Mouse (Mus musculus): ENCODE measurements around the gene Trarg1. TPM values are rescaled to one million over a fixed set of nuclear protein-coding genes. Genes with fewer than 3 reads are reported as not detected.

The Trarg1 gene
- polyA plus RNA-seq, 1 experiment from 2014 or later = 0.08 TPM

DNA sequence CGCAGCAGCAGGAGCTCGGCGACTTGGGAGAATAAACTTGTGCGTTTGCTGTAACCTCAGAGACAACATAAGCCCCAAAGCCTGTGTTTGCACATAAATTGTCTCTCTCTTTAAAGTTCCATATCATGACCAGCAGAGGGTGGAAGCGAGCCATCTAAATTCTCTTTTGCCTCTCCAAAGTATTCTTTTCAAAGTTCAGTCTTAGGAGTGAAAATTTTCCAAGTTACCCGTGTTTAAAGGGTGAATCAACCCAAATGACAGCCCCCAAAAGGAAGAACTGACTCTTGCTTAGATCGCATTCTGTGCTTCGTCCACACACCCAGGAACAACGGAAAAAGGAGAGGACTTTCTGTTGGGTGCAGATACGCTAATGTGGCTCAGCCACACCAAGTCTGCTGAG lies 24.5 kb upstream of the Trarg1 start:
- no peaks in the 10 kb centered on the region for H3K4me1 ChIP-seq (ENCODE audit: insufficient read depth)
- ATAC-seq (no peak), DNase-seq (peak; percentile 39)
- H3K4me2 ChIP-seq (ENCODE audit: low read depth, low read length) = peak overlapping the region; percentile 30; the same call in 1 of the 2 replicates
- H3K9ac ChIP-seq (replicated peaks) = no peak overlapping the region
- H3K27me3 ChIP-seq (ENCODE audit: insufficient read depth, low read length) = no peaks in the 10 kb centered on the region
- H3K4me3 ChIP-seq (ENCODE audit: low read depth, low read length) = no peak overlapping the region
- TF ChIP-seq CTCF (IDR thresholded peaks at IDR 0.05; ENCODE audit: low read depth) = peak; percentile 64
- TF ChIP-seq EP300 (IDR thresholded peaks at IDR 0.05; ENCODE audit: low read depth) = no peak
- no peaks in the 10 kb centered on the region for H3K36me3 ChIP-seq (replicated peaks; ENCODE audit: insufficient read depth, low read length)
- WGBS (ENCODE audit: insufficient replicate concordance) = 8% methylated on average over 10 of the region's 10 CpGs
- H3K27ac ChIP-seq (ENCODE audit: low read depth) = no peak overlapping the region
- H3K9me3 ChIP-seq (ENCODE audit: low read length) = no peaks in the 10 kb centered on the region

DNA sequence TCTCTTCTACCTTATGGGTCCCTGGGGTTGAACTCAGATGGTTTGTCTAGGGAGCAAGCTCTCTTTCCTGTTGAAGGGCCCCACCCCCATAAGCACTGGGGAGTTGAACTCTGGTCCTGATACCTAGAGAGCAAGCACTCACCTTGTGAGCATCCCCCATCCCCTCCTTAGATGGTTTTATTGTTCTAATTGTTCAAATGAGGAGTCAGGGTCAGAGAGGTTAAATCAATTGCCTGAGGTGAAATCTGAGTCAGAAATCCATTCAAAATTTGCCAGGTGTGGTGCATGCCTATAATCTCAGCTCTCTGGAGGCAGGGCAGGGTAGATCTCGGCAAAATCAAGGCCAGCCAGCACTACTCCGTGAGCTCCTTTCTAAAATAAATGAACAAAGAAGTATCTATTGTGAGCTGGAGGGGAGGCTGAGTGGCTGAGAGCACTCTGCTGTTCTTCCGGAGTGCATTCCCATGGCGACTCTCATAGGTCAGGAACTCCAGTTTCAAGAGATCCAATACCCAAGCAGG lies 22.1 kb upstream of the Trarg1 start:
- H3K36me3 ChIP-seq (replicated peaks; ENCODE audit: insufficient read depth, low read length) = no peaks in the 10 kb centered on the region
- 69% methylated on average over 4 of the region's 4 CpGs for WGBS (ENCODE audit: insufficient replicate concordance)
- H3K4me1 ChIP-seq (ENCODE audit: insufficient read depth) = no peaks in the 10 kb centered on the region
- no peak overlapping the region for H3K4me2 ChIP-seq (ENCODE audit: low read depth, low read length)
- H3K4me3 ChIP-seq (ENCODE audit: low read depth, low read length) = no peak overlapping the region
- H3K9me3 ChIP-seq (ENCODE audit: low read length) = no peaks in the 10 kb centered on the region
- H3K9ac ChIP-seq (replicated peaks) = no peak overlapping the region
- H3K27ac ChIP-seq (ENCODE audit: low read depth) = no peak overlapping the region
- ATAC-seq (no peak), DNase-seq (no peak)
- no peaks in the 10 kb centered on the region for H3K27me3 ChIP-seq (ENCODE audit: insufficient read depth, low read length)
- TF ChIP-seq CTCF (IDR thresholded peaks at IDR 0.05; ENCODE audit: low read depth) = no peak
- no peak for TF ChIP-seq EP300 (IDR thresholded peaks at IDR 0.05; ENCODE audit: low read depth)

DNA sequence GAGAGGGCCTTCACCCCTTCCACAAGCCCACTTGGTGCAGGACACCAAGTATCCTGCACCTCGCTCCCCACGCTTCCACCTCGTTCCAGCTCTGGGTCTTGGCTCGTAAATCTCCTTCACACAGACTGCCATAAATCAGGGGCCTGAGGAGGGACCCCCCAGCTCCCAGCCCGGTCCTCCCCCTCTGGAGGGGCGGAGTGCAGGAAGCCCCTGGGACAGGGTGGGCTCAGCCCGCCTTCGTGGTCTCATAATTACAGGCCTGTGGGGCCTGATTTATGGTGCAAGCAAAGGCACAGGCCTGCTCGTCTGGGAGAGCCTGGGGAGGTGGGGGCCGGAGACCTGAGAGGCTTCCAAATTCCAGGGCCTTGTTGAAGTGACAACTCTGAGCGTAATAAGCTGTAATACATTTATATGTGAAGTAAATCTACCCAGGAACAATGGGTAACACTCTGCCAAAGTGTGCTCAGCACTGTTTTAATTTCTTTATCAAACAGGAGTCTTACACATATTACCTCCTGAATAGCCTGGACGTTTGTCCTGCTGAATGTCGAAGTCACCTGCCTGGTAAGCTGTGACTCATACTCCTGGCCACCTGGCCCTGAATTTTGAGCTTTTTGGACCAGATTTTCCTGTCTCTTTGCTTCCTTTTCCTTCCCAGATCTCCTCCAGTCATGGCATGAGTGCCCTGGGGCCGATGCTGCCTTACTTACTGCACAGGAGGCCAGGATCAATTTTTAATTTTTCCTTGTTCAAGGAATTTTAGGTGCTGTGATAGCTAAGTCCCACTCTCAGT lies 20.3 kb upstream of the Trarg1 start:
- no peak overlapping the region for H3K27ac ChIP-seq (ENCODE audit: low read depth)
- no peak overlapping the region for H3K9ac ChIP-seq (replicated peaks)
- H3K4me3 ChIP-seq (ENCODE audit: low read depth, low read length) = no peak overlapping the region
- no peak overlapping the region for H3K4me2 ChIP-seq (ENCODE audit: low read depth, low read length)
- DNase-seq (no peak), ATAC-seq (no peak)
- TF ChIP-seq CTCF (IDR thresholded peaks at IDR 0.05; ENCODE audit: low read depth) (no peak), EP300 (IDR thresholded peaks at IDR 0.05; ENCODE audit: low read depth) (no peak)
- WGBS (ENCODE audit: insufficient replicate concordance) = 63% methylated on average over 14 of the region's 14 CpGs
- H3K27me3 ChIP-seq (ENCODE audit: insufficient read depth, low read length) = peaks cover 4% of the 10 kb centered on the region; the same call in 1 of the 2 replicates
- no peaks in the 10 kb centered on the region for H3K36me3 ChIP-seq (replicated peaks; ENCODE audit: insufficient read depth, low read length)
- no peaks in the 10 kb centered on the region for H3K4me1 ChIP-seq (ENCODE audit: insufficient read depth)
- no peaks in the 10 kb centered on the region for H3K9me3 ChIP-seq (ENCODE audit: low read length)

DNA sequence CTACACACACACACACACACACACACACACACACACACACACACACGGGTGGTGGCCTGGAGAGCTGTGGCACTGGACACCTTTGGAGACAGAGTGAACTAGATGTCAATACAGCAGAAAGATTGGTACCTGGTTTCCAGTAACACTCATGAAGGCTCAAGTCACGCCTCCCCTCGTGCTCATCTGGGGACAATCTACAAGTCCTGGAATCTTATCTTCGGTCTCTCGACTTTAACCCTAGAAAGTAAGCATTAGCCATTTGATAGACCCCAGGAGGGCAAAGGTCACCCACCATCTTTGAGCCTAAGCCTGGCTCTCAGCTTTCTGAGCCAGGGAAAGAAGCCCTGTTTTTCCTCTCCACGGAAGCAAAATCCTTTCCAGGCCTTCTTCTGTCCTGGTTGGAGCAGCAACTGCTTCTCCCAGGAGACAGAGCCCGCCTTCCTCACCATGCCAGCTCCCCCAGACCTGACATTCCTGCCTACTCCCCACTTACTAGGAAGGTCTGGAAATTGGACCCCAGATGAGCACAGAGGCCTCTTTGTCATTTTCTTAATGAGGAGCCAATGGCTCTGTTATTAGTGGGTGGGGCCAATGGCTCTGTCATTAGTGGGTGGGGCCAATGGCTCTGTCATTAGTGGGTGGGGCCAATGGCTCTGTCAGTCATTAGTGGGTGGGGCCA lies 17.7 kb upstream of the Trarg1 start:
- H3K36me3 ChIP-seq (replicated peaks; ENCODE audit: insufficient read depth, low read length) = no peaks in the 10 kb centered on the region
- H3K4me2 ChIP-seq (ENCODE audit: low read depth, low read length) = no peak overlapping the region
- H3K4me1 ChIP-seq (ENCODE audit: insufficient read depth) = peaks cover 2% of the 10 kb centered on the region; the same call in 1 of the 2 replicates
- no peak overlapping the region for H3K9ac ChIP-seq (replicated peaks)
- H3K27me3 ChIP-seq (ENCODE audit: insufficient read depth, low read length) = peaks cover 29% of the 10 kb centered on the region
- no peak overlapping the region for H3K4me3 ChIP-seq (ENCODE audit: low read depth, low read length)
- TF ChIP-seq EP300 (IDR thresholded peaks at IDR 0.05; ENCODE audit: low read depth) = no peak
- no peak for TF ChIP-seq CTCF (IDR thresholded peaks at IDR 0.05; ENCODE audit: low read depth)
- ATAC-seq (no peak), DNase-seq (no peak)
- no peak overlapping the region for H3K27ac ChIP-seq (ENCODE audit: low read depth)
- no peaks in the 10 kb centered on the region for H3K9me3 ChIP-seq (ENCODE audit: low read length)
- 55% methylated on average over 7 of the region's 7 CpGs for WGBS (ENCODE audit: insufficient replicate concordance)

DNA sequence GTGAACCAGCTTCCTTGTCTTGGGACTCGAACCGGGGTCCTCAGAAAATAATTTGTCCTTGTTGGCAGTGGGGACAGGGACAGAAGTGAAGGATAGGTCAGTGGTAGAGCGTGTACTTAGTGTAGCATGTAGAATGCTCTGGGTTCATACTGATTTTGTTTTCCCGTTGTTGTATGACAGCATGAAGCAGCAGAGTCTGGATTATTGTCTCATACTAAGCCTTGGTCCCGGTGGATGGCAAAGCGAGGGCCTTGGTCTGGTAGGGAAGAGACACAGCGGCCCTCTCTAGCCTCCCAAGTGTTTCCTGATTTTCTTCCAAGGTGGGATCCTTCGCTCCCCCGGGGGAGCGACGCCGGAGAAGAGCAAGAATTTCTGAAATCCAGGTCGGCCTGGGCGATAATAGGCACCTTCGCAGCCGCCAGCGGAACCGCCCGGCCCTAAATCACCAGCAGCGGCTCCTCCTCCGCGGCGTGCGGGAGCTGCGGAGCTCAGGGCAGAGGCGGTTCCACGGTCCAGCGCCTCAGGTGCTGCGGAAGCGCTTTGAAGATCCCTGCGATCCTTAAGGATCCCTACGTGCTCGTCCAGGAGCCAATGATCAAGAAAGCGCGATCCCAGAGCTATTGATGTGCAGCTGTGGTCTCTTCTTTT lies 13.5 kb upstream of the Trarg1 start:
- Histone ChIP-seq H3K4me2 (ENCODE audit: low read depth, low read length) (peak overlapping the region; percentile 33; the same call in 1 of the 2 replicates), H3K4me3 (ENCODE audit: low read depth, low read length) (peak overlapping the region; percentile 25), H3K9me3 (ENCODE audit: low read length) (no peaks in the 10 kb centered on the region), H3K27me3 (ENCODE audit: insufficient read depth, low read length) (peaks cover 35% of the 10 kb centered on the region), H3K27ac (ENCODE audit: low read depth) (no peak overlapping the region), H3K36me3 (replicated peaks; ENCODE audit: insufficient read depth, low read length) (no peaks in the 10 kb centered on the region), H3K4me1 (ENCODE audit: insufficient read depth) (peaks cover 2% of the 10 kb centered on the region; the same call in 1 of the 2 replicates), H3K9ac (replicated peaks) (no peak overlapping the region)
- TF ChIP-seq CTCF (IDR thresholded peaks at IDR 0.05; ENCODE audit: low read depth) (no peak), EP300 (IDR thresholded peaks at IDR 0.05; ENCODE audit: low read depth) (no peak)
- ATAC-seq = no peak
- DNase-seq = peak; percentile 15
- 12% methylated on average over 35 of the region's 35 CpGs for WGBS (ENCODE audit: insufficient replicate concordance)

DNA sequence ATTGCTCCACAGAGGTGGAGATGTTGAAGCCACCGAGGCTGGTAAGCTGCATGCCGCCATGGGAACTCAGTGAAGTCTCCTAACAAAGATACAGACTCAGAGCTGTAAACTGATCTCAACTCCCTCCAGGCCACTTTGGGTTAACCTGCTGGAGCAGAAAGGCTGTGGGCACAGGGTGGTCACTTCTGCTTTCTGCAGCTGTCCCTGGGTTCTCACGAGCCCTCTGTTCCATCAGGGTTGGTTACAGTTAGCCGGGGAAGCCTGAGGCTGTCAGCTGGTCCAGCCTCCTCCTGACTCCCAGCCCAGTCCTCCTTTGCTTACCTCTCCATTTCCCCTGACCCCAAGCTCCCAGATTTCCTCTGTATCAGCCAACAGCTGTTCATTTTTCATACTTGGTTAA lies 11.8 kb upstream of the Trarg1 start:
- ATAC-seq (no peak), DNase-seq (no peak)
- no peak overlapping the region for H3K9ac ChIP-seq (replicated peaks)
- no peaks in the 10 kb centered on the region for H3K9me3 ChIP-seq (ENCODE audit: low read length)
- TF ChIP-seq CTCF (IDR thresholded peaks at IDR 0.05; ENCODE audit: low read depth) (no peak), EP300 (IDR thresholded peaks at IDR 0.05; ENCODE audit: low read depth) (no peak)
- no peaks in the 10 kb centered on the region for H3K36me3 ChIP-seq (replicated peaks; ENCODE audit: insufficient read depth, low read length)
- peaks cover 52% of the 10 kb centered on the region for H3K27me3 ChIP-seq (ENCODE audit: insufficient read depth, low read length)
- no peak overlapping the region for H3K27ac ChIP-seq (ENCODE audit: low read depth)
- peaks cover 2% of the 10 kb centered on the region; the same call in 1 of the 2 replicates for H3K4me1 ChIP-seq (ENCODE audit: insufficient read depth)
- no peak overlapping the region for H3K4me2 ChIP-seq (ENCODE audit: low read depth, low read length)
- H3K4me3 ChIP-seq (ENCODE audit: low read depth, low read length) = no peak overlapping the region
- 23% methylated on average over 4 of the region's 4 CpGs for WGBS (ENCODE audit: insufficient replicate concordance)
